Mouse (Mus musculus) CD4-positive naive resting alpha-beta T cell, adult 76 days (primary cell): ENCODE measurements around the gene Casp9. TPM values are rescaled to one million over a fixed set of nuclear protein-coding genes. Genes with fewer than 3 reads are reported as not detected.

Experiments
- total RNA-seq: library from RNA; stranded (reverse); gene quantifications from one replicate; pipeline ENCODE4 v1.2.4, GENCODE M21; 2023

Casp9 gene
- 8.2 TPM for total RNA-seq

GRCm38 (mm10) chr4:141793282-141794151 lies at the start of gene Casp9:
Gene Casp9 (plus strand): TSS chr4:141793612.

DNA sequence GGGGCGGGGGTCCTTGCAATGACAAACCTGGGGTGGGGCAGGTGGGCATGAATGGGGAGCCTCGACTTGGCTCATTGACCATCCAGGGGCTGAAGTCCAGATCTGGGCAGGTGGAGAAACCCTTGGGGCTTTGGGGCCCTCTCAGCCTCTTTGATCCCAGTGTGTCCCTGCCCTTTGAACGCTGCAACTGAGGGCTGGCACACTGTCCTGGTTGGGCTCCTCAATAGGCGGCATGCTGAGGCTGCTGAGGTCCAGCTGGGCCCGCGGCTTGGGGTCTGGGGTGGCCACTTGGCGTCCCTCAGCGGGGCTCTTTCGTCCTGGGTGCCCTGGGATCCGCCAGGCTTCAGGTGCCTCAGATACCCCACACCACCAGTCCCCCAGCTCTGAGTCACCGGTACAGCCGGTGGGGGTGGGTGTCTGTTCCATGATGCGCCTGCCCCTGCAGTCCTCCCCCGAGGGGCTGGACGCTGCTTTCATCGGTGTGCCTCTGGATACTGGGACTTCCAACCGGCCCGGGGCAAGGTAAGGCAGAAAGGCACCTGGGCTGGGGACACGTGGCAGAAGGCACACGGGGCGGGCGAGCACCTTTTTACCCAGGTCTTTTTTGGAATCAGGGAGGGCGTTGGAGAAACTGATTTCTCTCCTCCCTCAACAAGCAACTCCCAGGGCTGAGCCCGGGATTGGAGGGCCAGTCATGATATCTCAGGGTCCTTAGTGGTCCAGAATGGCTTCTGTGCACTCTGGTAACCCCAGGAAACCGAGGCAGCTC lies 46.6 kb upstream of the Casp9 start, which contains the start of gene Agmat:
Gene Agmat, plus strand, starts transcription at position 95 of the 769 bp plus-strand sequence.

DNA sequence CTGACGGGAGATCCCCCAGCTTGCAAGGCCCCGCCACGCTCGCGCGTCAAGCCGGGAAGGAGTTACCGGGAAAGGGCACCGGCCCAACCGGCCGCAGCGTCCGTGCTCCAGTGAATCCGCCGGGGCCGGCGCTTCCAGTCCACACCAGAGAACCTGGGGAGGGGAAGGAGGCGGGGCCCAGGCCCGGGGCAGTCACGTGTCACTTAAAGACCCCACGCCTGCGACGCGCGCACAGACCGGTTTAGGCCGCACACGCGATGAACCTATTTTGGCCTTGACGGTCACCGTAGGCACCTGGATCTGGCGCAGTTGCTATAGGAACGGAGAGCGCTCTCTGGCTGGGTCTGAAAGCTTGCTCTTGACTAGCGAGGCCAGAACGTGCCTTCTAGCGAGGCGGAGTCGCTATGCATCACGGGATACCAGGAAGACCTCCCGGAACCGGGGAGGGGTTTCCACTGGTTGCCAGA lies 2.9 kb upstream of the Casp9 start, which contains the start of gene Dnajc16:
Gene Dnajc16, minus strand, starts transcription at position 408 of the 467 bp plus-strand sequence.

DNA sequence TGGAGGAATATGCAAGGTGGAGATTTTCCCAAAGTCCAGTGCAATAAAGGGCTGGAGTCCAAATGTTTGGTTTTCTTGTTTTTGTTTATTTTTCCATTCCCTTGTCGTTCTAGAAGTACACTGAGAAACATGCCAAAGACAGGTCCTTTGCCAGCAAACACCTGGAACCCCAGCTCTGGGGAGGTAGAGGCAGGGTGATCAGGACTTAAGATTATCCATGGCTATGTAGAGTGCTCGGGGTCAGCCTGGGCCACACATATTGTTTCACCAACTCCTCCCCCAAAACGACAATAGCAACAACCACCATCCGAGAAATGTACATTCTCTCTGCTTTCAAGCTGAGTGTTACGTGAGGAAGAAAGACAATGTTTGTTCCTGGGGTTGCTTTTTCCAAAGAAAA lies 32.6 kb downstream of the Casp9 start, which contains the start of gene Cela2a:
Gene Cela2a, minus strand, starts transcription at position 101 of the 400 bp plus-strand sequence.

GRCm38 (mm10) chr4:141845999-141846398 lies 52.6 kb downstream of the Casp9 start, which contains the start of gene Ctrc:
Gene Ctrc (minus strand): TSS chr4:141846359.

Other genes with a start within 250 kb of the Casp9 start
- gene Fblim1, start 187.5 kb upstream of the Casp9 start, total RNA-seq: 0.97 TPM
- 0.21 TPM for gene Tmem82, start 175.0 kb upstream of the Casp9 start, total RNA-seq
- gene Slc25a34, start 169.8 kb upstream of the Casp9 start, total RNA-seq: not detected
- 34.1 TPM for gene Plekhm2, start 128.7 kb upstream of the Casp9 start, total RNA-seq
- 0.53 TPM for gene Rsc1a1, start 108.0 kb upstream of the Casp9 start, total RNA-seq
- gene Ddi2, start 70.2 kb upstream of the Casp9 start, total RNA-seq: 49.3 TPM
- not detected for gene Agmat, start 46.9 kb upstream of the Casp9 start, total RNA-seq
- gene Dnajc16, start 2.7 kb upstream of the Casp9 start, total RNA-seq: 8.6 TPM
- gene Cela2a, start 32.5 kb downstream of the Casp9 start, total RNA-seq: 1.5 TPM
- gene Ctrc, start 52.7 kb downstream of the Casp9 start, total RNA-seq: not detected
- 36.0 TPM for gene Efhd2, start 81.3 kb downstream of the Casp9 start, total RNA-seq
- gene Fhad1, start 221.5 kb downstream of the Casp9 start, total RNA-seq: 0.12 TPM